Mouse (Mus musculus) forebrain, embryonic 15.5 days (tissue): ENCODE results near the gene Smarcad1. TPM values are rescaled to one million over a fixed set of nuclear protein-coding genes. Genes with fewer than 3 reads are reported as not detected.
A peak's percentile ranks its signal among the peaks of the same experiment; 100 is the strongest.
"Not testable (repeated sequence)": the region's sequence is repeated elsewhere in the genome, so short reads cannot be mapped to it uniquely, and the experiment has no call there.

Experiments
- ATAC-seq: fragments of 200-750 bp; cut with Nextera tagmentation; replicated peaks from 2 replicates; pipeline ENCODE4 v1.8.0; 2017; ENCODE audit warnings: mild to moderate bottlenecking, moderate TSS enrichment, moderate library complexity
- H3K27ac ChIP-seq: fragments of 300-500 bp; sonication (generic); replicated peaks from 2 replicates; pipeline ENCODE4 v1.5.1; 2015; ENCODE audit warnings: mild to moderate bottlenecking, inconsistent platforms
- H3K27me3 ChIP-seq: fragments of 300-500 bp; sonication (generic); 2 replicates; pipeline ENCODE4 v1.6.1; 2015; ENCODE audit warnings: inconsistent platforms
- H3K36me3 ChIP-seq: fragments of 300-500 bp; sonication (generic); 2 replicates; pipeline ENCODE4 v1.6.1; 2015; ENCODE audit warnings: mild to moderate bottlenecking, inconsistent platforms
- H3K4me1 ChIP-seq: fragments of 300-500 bp; sonication (generic); 2 replicates; pipeline ENCODE4 v1.6.1; 2015; ENCODE audit warnings: inconsistent platforms
- H3K4me2 ChIP-seq: fragments of 300-500 bp; sonication (generic); replicated peaks from 2 replicates; pipeline ENCODE4 v1.6.1; 2015; ENCODE audit warnings: mild to moderate bottlenecking, inconsistent platforms
- H3K4me3 ChIP-seq: fragments of 300-500 bp; sonication (generic); 2 replicates; pipeline ENCODE4 v1.5.1; 2015; ENCODE audit warnings: mild to moderate bottlenecking, inconsistent platforms
- H3K9ac ChIP-seq: fragments of 300-500 bp; sonication (generic); replicated peaks from 2 replicates; pipeline ENCODE4 v1.6.1; 2015; ENCODE audit warnings: mild to moderate bottlenecking, inconsistent platforms
- H3K9me3 ChIP-seq: fragments of 300-500 bp; sonication (generic); 2 replicates; pipeline ENCODE4 v1.6.1; 2016; ENCODE audit warnings: inconsistent platforms
- WGBS: fragments of 180-500 bp; shearing (Covaris S2); methylation state at CpG from one replicate; pipeline ENCODE4 v1.1.7; 2015; ENCODE audit warnings: mixed read lengths; 5-methylcytosine and 5-hydroxymethylcytosine counted together
- polyA plus RNA-seq: library from polyadenylated mRNA; unstranded; fragments of >200 nt; fragmentation: Nextera tagmentation; extraction: Ambion mirVana; gene quantifications from 2 replicates; pipeline ENCODE4 v1.2.1, GENCODE M21; 2015

Gene Smarcad1
- polyA plus RNA-seq = 105 and 106 TPM in 2 replicates

DNA sequence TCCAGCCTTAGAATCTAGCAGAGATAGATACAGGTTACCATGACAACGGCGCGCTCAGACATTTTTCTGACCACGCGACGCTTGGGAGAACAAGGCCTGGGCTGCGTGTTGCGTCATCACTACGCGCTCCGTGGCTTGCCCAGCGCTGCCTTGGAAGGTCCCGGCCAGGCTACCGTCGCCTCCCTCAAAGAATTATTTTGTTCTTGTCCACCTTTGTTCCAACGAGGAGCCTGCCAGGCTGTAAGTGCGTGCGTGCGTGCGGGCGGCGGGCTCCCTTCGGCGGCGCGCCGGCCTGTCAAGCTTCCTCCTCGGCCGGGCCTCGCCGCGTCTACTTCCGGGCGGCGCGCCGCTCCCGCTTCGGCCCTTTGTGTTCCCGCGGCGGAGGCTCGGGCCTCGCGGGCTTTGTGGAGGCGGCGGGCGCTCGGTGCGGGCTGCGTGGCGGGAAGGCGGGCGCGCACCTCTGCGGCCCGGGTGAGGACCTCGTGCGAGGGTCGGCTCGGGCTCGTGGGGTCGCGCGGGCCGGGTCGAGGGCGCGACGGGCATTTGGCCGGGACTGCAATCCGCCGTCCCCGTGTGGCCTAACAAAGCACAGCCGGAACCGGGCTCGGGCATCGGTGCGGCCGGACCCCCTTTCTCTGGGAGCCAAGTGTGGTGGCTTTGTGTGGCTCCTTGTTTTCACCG, at the start of gene Smarcad1:
Gene Smarcad1 (plus strand): TSS at position 93 of the 681 bp plus-strand sequence.
- H3K4me3 ChIP-seq = peak within 1 kb of the TSS; percentile 88
- peaks cover 35% of the 10 kb centered on the region for H3K36me3 ChIP-seq
- no peaks in the 10 kb centered on the region for H3K9me3 ChIP-seq
- H3K4me1 ChIP-seq = peaks cover 18% of the 10 kb centered on the region
- peak within 1 kb of the TSS; percentile 99 for H3K27ac ChIP-seq
- peak within 1 kb of the TSS; percentile 98 for H3K9ac ChIP-seq
- ATAC-seq = peak; percentile 96
- H3K27me3 ChIP-seq = no peaks in the 10 kb centered on the region
- peak within 1 kb of the TSS; percentile 56 for H3K4me2 ChIP-seq
- WGBS = under 1% methylated on average over 81 of the region's 81 CpGs

DNA sequence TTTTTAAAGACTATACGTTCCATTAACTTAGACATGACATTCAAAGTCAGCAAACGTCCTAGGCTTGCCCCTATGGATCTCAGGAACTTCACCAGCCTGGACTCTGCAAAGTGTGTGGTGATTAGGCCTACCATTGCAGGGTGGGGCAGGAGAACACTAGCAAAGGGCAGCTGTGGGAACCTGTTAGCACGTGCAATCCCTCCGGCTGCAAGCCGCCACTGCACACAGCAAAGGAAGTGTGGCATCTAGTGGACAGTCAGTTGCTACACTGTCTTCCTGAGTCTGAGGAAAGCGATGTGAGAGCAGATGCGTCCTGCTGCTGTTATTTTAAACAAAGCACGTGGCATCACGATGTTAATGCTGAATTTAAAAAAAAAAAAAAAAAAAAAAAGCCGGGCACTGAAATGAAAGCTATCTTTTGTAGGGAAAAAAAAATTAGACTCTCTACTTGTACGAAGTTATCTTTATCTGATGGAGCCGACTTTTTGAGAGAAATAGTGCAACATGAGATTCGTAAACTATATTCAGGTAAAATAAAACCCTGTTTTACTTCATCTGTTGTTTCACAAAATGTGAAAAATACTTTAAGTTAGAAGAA, 45.5 kb upstream of the Smarcad1 start:
- ATAC-seq = peak; percentile 66; the same call in 1 of the 2 replicates

DNA sequence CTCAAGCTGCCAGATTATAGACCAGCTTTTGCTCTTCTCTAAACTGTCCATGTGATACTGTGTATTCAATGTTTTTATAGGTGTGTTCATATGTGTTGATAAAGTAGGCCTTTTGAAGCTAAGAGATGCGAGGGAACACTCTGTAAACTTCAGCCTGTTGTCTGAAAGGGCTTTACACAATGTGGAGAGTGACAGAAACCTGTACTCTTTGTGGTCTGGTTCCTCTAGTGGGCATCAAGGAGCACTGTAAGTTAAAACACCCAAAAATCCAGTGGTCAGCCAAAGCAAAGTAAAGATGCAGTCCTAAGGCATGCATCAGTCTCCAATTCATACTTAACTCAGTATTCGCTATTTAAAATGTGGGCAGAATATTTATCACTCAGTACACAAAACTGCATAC, 44.6 kb upstream of the Smarcad1 start:
- H3K27ac ChIP-seq = no peak overlapping the region

More for the DNA sequence above, 45.5 kb upstream of the Smarcad1 start:
- 45% methylated on average over 13 of the region's 13 CpGs for WGBS
- Histone ChIP-seq H3K4me3 (no peak overlapping the region), H3K9me3 (no peaks in the 10 kb centered on the region), H3K27ac (no peak overlapping the region), H3K27me3 (no peaks in the 10 kb centered on the region), H3K4me1 (no peaks in the 10 kb centered on the region), H3K9ac (no peak overlapping the region), H3K36me3 (no peaks in the 10 kb centered on the region), H3K4me2 (no peak overlapping the region)

DNA sequence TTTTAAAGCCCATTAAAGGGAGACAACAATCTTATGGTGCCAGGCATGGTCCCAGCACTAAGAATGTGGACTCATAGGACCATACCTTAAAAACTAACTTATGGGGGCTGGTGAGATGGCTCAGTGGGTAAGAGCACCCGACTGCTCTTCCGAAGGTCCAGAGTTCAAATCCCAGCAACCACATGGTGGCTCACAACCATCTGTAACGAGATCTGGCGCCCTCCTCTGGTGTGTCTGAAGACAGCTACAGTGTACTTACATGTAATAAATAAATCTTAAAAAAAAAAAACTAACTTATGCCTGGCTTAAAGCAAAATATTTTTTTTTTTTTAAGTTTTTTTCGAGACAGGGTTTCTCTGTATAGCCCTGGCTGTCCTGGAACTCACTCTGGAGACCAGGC, 41.6 kb upstream of the Smarcad1 start:
- H3K4me2 ChIP-seq, H3K9me3 ChIP-seq, H3K4me3 ChIP-seq, H3K9ac ChIP-seq, H3K4me1 ChIP-seq, ATAC-seq, H3K27ac ChIP-seq, H3K27me3 ChIP-seq, H3K36me3 ChIP-seq: not testable (repeated sequence)
- WGBS = 74% methylated on average over 5 of the region's 5 CpGs

More for the DNA sequence above, 44.6 kb upstream of the Smarcad1 start:
- WGBS = 83% methylated on average over 2 of the region's 2 CpGs
- no peak overlapping the region for H3K4me3 ChIP-seq
- H3K4me2 ChIP-seq = no peak overlapping the region
- H3K9ac ChIP-seq = no peak overlapping the region
- H3K36me3 ChIP-seq = no peaks in the 10 kb centered on the region
- H3K9me3 ChIP-seq = no peaks in the 10 kb centered on the region
- H3K27me3 ChIP-seq = no peaks in the 10 kb centered on the region
- ATAC-seq = no peak
- no peaks in the 10 kb centered on the region for H3K4me1 ChIP-seq

DNA sequence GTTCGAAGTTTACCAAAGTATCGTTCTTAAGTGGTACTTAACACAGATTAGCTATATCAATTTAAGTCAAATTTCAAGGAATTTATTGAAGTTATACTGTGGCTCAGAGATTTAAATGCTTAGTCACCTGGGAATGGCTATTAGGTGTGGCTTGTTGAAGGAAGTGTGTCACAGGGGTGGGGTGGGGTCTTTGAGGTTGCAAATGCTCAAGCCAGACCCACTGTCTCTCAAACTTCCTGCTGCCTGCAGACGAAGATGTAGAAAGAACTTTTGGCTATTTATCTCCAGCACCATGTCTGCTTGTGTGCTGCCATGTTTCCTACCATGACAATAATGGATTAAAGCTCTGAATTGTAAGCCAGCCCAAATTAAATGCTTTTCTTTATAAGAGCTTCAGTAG, 40.2 kb upstream of the Smarcad1 start:
- Histone ChIP-seq H3K27me3 (no peaks in the 10 kb centered on the region), H3K36me3 (no peaks in the 10 kb centered on the region), H3K4me1 (no peaks in the 10 kb centered on the region), H3K4me3 (no peak overlapping the region), H3K9ac (no peak overlapping the region), H3K27ac (no peak overlapping the region), H3K9me3 (no peaks in the 10 kb centered on the region), H3K4me2 (no peak overlapping the region)
- WGBS = 79% methylated on average over 3 of the region's 3 CpGs
- no peak for ATAC-seq

DNA sequence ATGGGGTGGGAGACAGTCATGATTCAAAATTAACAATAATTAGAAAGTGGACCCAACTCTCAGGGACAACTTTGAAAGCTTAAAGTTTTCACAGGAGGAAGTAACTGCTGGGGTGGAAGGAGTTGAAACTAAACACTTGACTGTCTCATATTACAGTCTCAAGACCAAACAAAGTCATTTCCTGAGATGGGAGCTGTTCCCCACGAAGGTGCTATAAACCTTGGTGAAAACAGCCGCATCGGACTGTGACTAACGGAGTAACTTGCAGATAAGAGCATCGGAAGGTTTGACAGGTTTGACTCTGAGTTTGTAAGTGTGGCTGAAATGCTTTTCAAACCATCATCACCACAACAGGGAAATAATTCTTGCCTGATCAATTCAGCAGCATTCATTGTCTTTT, 33.5 kb upstream of the Smarcad1 start:
- no peak overlapping the region for H3K4me3 ChIP-seq
- no peak overlapping the region for H3K9ac ChIP-seq
- 78% methylated on average over 5 of the region's 5 CpGs for WGBS
- no peaks in the 10 kb centered on the region for H3K36me3 ChIP-seq
- no peak overlapping the region for H3K4me2 ChIP-seq
- no peaks in the 10 kb centered on the region for H3K4me1 ChIP-seq
- no peaks in the 10 kb centered on the region for H3K9me3 ChIP-seq
- ATAC-seq = no peak
- no peak overlapping the region for H3K27ac ChIP-seq
- no peaks in the 10 kb centered on the region for H3K27me3 ChIP-seq

DNA sequence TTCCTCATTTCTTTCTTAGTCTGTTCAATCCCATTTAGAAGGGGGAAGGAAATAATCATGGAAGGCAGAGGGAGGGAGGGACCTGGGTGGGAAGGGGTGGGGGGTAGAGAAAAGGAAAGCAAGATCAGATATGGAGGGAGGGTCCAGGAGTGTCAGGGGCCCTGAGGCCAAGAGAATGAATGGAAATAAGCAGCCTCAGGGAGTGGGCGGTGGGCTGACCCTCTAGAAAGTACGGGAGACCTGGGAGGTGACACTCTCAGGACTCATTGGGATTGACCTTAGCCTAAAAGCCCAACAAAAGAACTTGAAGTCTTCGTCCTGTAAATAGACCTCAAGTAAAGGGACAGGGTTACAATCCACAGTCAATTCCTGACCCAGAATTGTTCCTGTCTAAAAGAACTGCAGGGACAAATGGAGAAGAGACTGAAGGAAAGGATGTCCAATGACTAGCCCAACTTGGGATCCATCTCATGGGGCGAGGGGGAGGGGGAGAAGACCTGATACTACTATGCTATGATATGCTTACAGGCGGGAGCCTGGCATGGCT, 30.9 kb upstream of the Smarcad1 start:
- Histone ChIP-seq H3K4me1 (no peaks in the 10 kb centered on the region), H3K4me3 (no peak overlapping the region), H3K4me2 (no peak overlapping the region), H3K27me3 (no peaks in the 10 kb centered on the region), H3K27ac (no peak overlapping the region), H3K36me3 (no peaks in the 10 kb centered on the region), H3K9ac (no peak overlapping the region), H3K9me3 (no peaks in the 10 kb centered on the region)
- WGBS = 88% methylated on average over 5 of the region's 5 CpGs
- ATAC-seq = no peak

DNA sequence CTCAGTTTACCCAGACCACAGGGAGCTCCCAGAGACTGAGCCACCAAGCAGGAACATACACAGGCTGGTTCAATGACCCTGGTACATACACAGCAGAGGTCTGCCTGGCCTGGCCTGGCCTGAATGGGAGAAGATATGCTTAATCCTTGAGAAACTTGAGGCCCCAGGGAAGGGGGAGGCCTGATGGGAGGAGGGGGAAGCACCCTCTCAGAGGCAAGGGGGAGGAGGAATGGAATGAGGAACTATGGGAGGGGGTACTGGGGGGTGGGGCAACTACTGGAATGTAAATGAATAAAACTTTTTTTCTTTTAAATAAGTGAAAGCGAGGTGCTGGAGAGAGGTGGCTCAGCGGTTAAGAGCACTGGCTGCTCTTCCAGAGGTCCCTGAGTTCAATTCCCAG, 30.2 kb upstream of the Smarcad1 start:
- H3K4me2 ChIP-seq = no peak overlapping the region
- no peak for ATAC-seq
- WGBS = 89% methylated on average over 2 of the region's 2 CpGs
- no peaks in the 10 kb centered on the region for H3K36me3 ChIP-seq
- H3K9me3 ChIP-seq = no peaks in the 10 kb centered on the region
- H3K4me1 ChIP-seq = no peaks in the 10 kb centered on the region
- no peak overlapping the region for H3K9ac ChIP-seq
- no peak overlapping the region for H3K4me3 ChIP-seq
- no peaks in the 10 kb centered on the region for H3K27me3 ChIP-seq
- H3K27ac ChIP-seq = no peak overlapping the region

DNA sequence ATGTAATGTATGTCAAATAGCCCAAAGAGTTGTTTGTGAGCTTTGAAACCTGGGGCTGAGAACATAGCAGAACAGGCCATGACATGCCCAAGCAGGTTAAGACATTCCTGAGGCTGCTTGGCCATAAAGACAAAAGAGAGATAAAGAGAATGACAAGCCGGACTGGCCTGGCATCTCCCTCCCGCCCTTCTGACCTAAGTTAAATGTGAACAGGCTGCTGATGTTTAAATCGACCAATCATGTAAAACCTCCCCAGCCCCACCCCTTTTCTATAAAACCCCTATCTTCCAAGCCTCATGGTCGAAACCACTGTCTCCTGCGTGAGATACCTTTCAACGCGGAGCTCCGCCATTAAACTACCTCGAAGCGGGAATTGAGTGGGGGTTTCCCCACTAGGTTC, 24.8 kb upstream of the Smarcad1 start:
- Histone ChIP-seq H3K9ac (no peak overlapping the region), H3K27ac (no peak overlapping the region), H3K9me3 (no peaks in the 10 kb centered on the region), H3K36me3 (no peaks in the 10 kb centered on the region), H3K4me2 (no peak overlapping the region), H3K4me3 (no peak overlapping the region), H3K27me3 (no peaks in the 10 kb centered on the region), H3K4me1 (no peaks in the 10 kb centered on the region)
- ATAC-seq = no peak
- 98% methylated on average over 10 of the region's 10 CpGs for WGBS

DNA sequence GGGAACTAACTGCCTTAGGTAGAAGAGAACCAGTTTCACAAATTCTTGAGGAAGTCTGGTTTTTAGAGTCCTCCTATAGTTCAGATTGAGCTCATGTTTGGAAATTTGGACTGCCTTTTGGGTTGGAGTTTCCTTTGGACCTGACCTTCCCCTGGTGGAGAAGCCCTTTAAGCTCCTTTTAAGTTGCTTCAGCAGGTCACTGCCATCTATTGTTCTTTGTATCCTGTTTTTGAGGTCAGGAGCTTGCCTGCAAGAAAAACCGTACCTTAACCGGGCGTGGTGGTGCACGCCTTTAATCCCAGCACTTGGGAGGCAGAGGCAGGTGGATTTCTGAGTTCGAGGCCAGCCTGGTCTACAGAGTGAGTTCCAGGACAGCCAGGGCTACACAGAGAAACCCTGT, 23.4 kb upstream of the Smarcad1 start:
- not testable (repeated sequence) for H3K9me3 ChIP-seq, H3K4me3 ChIP-seq, H3K4me2 ChIP-seq, H3K27me3 ChIP-seq, H3K27ac ChIP-seq, H3K4me1 ChIP-seq, H3K36me3 ChIP-seq, ATAC-seq, H3K9ac ChIP-seq
- WGBS = 87% methylated on average over 5 of the region's 5 CpGs

DNA sequence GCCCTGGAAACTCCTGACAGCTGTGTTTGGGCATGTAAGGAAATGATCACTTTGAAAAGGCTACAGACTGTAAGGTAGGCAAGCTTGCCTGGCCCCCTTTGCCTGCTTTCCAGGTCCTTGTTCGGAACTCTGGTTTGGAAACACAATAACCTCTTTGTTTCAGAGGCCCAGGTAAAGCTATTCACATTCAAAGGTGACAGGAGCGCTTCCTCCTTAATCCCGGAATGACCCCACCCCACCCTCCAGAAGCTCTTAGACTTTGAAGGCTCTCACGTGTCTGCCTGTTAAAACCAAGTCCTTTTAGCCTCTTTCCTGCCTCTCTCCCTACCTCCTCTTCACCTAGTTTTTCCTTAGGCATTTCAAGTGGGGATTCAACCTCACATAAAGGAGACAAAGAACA, 20.5 kb upstream of the Smarcad1 start:
- no peaks in the 10 kb centered on the region for H3K9me3 ChIP-seq
- H3K9ac ChIP-seq = no peak overlapping the region
- H3K36me3 ChIP-seq = no peaks in the 10 kb centered on the region
- no peak for ATAC-seq
- WGBS = 12% methylated on average over 4 of the region's 4 CpGs
- no peaks in the 10 kb centered on the region for H3K4me1 ChIP-seq
- no peaks in the 10 kb centered on the region for H3K27me3 ChIP-seq
- no peak overlapping the region for H3K4me3 ChIP-seq
- H3K27ac ChIP-seq = no peak overlapping the region
- no peak overlapping the region for H3K4me2 ChIP-seq

DNA sequence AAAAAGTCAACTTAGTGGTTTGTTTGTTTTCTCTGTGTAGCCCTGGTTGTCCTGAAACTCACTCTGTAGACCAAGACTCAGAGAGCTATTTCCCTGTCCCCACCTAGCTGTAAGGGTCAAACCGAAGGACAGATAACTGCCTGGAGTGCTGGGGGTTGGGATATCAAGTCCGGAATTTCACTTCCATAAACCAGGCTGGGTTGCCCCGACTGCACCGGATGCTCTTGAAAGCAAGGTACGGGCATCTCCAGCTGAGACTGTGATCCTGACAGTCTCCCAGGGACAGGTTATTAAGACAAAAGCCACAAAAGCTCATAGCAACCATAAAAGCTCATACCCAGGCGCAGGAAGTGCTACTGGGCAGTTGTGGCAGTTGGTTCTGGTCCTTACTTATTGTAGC, 19.3 kb upstream of the Smarcad1 start:
- H3K9me3 ChIP-seq = no peaks in the 10 kb centered on the region
- H3K27ac ChIP-seq = no peak overlapping the region
- whole genome bisulfite sequencing = 88% methylated on average over 6 of the region's 6 CpGs
- no peaks in the 10 kb centered on the region for H3K4me1 ChIP-seq
- H3K27me3 ChIP-seq = no peaks in the 10 kb centered on the region
- H3K9ac ChIP-seq = no peak overlapping the region
- H3K4me3 ChIP-seq = no peak overlapping the region
- no peak for ATAC-seq
- H3K4me2 ChIP-seq = no peak overlapping the region
- H3K36me3 ChIP-seq = no peaks in the 10 kb centered on the region
